Mouse (Mus musculus) liver, postnatal 0 days (tissue): ENCODE measurements around the gene Cxcl12.

Experiments used
- CTCF ChIP-seq: sonication (generic); IDR thresholded peaks from 2 replicates; pipeline ENCODE4 v1.5.1; 2016; ENCODE audit warnings: antibody characterized with exemption, low read depth
- EP300 ChIP-seq: IDR thresholded peaks from 2 replicates; pipeline ENCODE4 v1.6.1; 2016; ENCODE audit warnings: antibody characterized with exemption, low read depth, mild to moderate bottlenecking

DNA sequence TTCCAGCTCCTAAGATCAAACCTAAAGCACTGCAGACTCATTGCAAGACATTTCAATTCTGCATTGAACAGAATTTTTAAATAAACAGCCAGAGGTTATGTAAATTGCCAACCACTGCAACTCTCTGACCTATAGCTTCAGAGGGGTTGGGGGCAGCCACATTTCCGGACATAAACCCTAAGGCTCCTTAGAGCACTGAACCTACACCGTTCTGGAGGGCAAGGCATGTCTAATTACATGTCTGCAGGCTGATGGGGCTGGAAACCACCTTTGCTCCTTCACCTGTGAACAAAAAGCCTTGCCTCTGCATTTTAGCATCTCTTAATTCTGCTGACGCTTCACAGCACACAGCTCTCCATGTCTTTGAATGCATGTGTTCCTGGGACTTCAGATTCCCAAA is 26.9 kb downstream of the Cxcl12 start:
- TF ChIP-seq CTCF: no peak
- TF ChIP-seq EP300: no peak
